Mouse (Mus musculus): ENCODE data around the gene Plscr4.

Plscr4 gene

GRCm38 (mm10) chr9:92517036-92517435 is 59.9 kb downstream of the Plscr4 start:
- DNase-seq: no peak

GRCm38 (mm10) chr9:92520751-92521150 is 63.6 kb downstream of the Plscr4 start:
- no peak for DNase-seq

GRCm38 (mm10) chr9:92524506-92524905 is 67.3 kb downstream of the Plscr4 start:
- DNase-seq: no peak

- no peak for DNase-seq
Measured at GRCm38 (mm10) chr9:92530055-92530454, 72.9 kb downstream of the Plscr4 start.

GRCm38 (mm10) chr9:92537735-92538134 is 80.6 kb downstream of the Plscr4 start:
- DNase-seq: no peak

- DNase-seq: no peak
Measured at GRCm38 (mm10) chr9:92538216-92538615, 81.0 kb downstream of the Plscr4 start.

Data from cerebellum, adult 11-12 months (tissue).